Mouse (Mus musculus) embryonic facial prominence, embryonic 14.5 days (tissue): ENCODE data around the gene Nckap5l. TPM values are rescaled to one million over a fixed set of nuclear protein-coding genes. Genes with fewer than 3 reads are reported as not detected.

Source experiments
- ATAC-seq: fragments of 200-750 bp; cut with Nextera tagmentation; 2 replicates; pipeline ENCODE4 v1.8.0; 2017; ENCODE audit warnings: low read depth, moderate number of reproducible peaks, moderate TSS enrichment
- DNase-seq: peaks from one replicate; pipeline ENCODE4 v3.0.0-alpha.2; 2015; ENCODE audit warnings: low spot score
- H3K27ac ChIP-seq: fragments of 300-500 bp; sonication (generic); replicated peaks from 2 replicates; pipeline ENCODE4 v1.5.1; 2014; ENCODE audit warnings: low read depth, mild to moderate bottlenecking, low read length, moderate library complexity
- H3K27me3 ChIP-seq: fragments of 300-500 bp; sonication (generic); replicated peaks from 2 replicates; pipeline ENCODE4 v1.6.1; 2014; ENCODE audit warnings: low read length; ENCODE audit not compliant: control insufficient read depth, insufficient read depth
- H3K36me3 ChIP-seq: fragments of 300-500 bp; sonication (generic); 2 replicates; pipeline ENCODE4 v1.6.1; 2014; ENCODE audit warnings: low read length, mixed read lengths; ENCODE audit not compliant: control insufficient read depth, insufficient read depth
- H3K4me1 ChIP-seq: fragments of 300-500 bp; sonication (generic); 2 replicates; pipeline ENCODE4 v1.6.1; 2014; ENCODE audit warnings: antibody characterized with exemption, low read length; ENCODE audit not compliant: control insufficient read depth, insufficient read depth
- H3K4me2 ChIP-seq: fragments of 300-500 bp; sonication (generic); 2 replicates; pipeline ENCODE4 v1.6.1; 2014; ENCODE audit warnings: low read depth, mild to moderate bottlenecking, low read length, moderate library complexity, mixed read lengths
- H3K4me3 ChIP-seq: fragments of 300-500 bp; sonication (generic); 2 replicates; pipeline ENCODE4 v1.5.1; 2014; ENCODE audit warnings: low read depth, mild to moderate bottlenecking, low read length
- H3K9ac ChIP-seq: fragments of 300-500 bp; sonication (generic); 2 replicates; pipeline ENCODE4 v1.6.1; 2014; ENCODE audit warnings: low read depth, mild to moderate bottlenecking, low read length, moderate library complexity, mixed read lengths
- H3K9me3 ChIP-seq: fragments of 300-500 bp; sonication (generic); 2 replicates; pipeline ENCODE4 v1.6.1; 2016; ENCODE audit warnings: low read length; ENCODE audit not compliant: control insufficient read depth
- WGBS: fragments of 180-500 bp; shearing (Covaris S2); extraction: QIAGEN DNeasy Blood & Tissue Kit; methylation state at CpG from one replicate; pipeline ENCODE4 v1.1.7; 2014; 5-methylcytosine and 5-hydroxymethylcytosine counted together
- polyA plus RNA-seq: library from polyadenylated mRNA; unstranded; fragments of >200 nt; fragmentation: Nextera tagmentation; extraction: Ambion mirVana; gene quantifications from 2 replicates; pipeline ENCODE4 v1.2.1, GENCODE M21; 2014

The Nckap5l gene
- polyA plus RNA-seq, 1 experiment from 2014 or later = 12.5 TPM

- Histone ChIP-seq H3K4me1 (peaks cover 26% of the 10 kb centered on the region), H3K4me3 (no peak overlapping the region), H3K27ac (no peak overlapping the region), H3K27me3 (no peaks in the 10 kb centered on the region), H3K4me2 (no peak overlapping the region), H3K36me3 (no peaks in the 10 kb centered on the region), H3K9ac (no peak overlapping the region), H3K9me3 (no peaks in the 10 kb centered on the region)
- no peak for DNase-seq
- WGBS = 78% methylated on average over 4 of the region's 4 CpGs
- no peak for ATAC-seq
Observed at GRCm38 (mm10) chr15:99498356-99498755, 40.8 kb upstream of the Nckap5l start.

DNA sequence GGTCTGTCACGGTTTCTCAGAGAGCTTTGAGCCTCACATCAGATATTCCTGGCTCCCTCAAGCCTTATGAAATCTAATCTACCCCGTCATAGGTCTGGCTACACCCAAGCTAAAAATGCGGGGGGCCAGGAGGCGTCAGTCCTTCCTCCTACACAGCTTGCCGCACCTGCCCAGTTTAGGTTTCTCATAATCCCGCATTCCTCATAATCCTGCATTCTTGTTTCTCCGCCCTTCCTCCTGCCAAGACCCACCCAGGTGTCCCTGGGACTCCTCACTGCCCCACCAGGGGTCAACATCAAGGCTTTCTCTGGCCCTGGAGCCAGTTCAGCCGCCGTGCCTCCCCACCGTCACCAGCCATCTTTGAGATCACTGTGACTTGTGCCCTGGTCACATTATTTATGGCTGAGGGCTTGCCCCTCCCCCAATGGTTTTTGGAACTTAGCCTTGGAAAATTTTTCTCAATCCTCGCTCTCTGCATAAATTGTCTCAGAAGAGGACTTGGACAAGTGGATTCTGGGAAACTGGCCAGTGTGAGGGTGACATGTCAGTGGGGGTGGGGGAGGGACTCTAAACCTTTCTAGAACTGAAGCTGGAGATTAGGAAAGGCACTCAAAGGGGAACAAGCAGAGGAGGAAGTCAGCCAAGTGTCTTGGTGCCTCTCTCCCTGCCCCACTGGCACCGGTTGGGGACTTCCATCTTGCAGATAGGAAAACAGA, 40.1 kb upstream of the Nckap5l start:
- Histone ChIP-seq H3K27me3 (no peaks in the 10 kb centered on the region), H3K9ac (no peak overlapping the region), H3K27ac (no peak overlapping the region; the same call in 1 of the 2 replicates), H3K36me3 (no peaks in the 10 kb centered on the region), H3K4me2 (no peak overlapping the region; the same call in 1 of the 2 replicates), H3K4me1 (peaks cover 24% of the 10 kb centered on the region), H3K9me3 (no peaks in the 10 kb centered on the region), H3K4me3 (no peak overlapping the region)
- ATAC-seq (peak; percentile 47; the same call in 1 of the 2 replicates), DNase-seq (peak; percentile 49)
- WGBS = 49% methylated on average over 12 of the region's 12 CpGs

- H3K36me3 ChIP-seq = no peaks in the 10 kb centered on the region
- H3K27me3 ChIP-seq = no peaks in the 10 kb centered on the region
- no peak overlapping the region; the same call in 1 of the 2 replicates for H3K4me2 ChIP-seq
- DNase-seq = peak; percentile 84
- H3K9me3 ChIP-seq = no peaks in the 10 kb centered on the region
- peak; percentile 41 for ATAC-seq
- H3K9ac ChIP-seq = no peak overlapping the region
- no peak overlapping the region for H3K27ac ChIP-seq
- WGBS = 12% methylated on average over 4 of the region's 4 CpGs
- H3K4me1 ChIP-seq = peaks cover 17% of the 10 kb centered on the region
- H3K4me3 ChIP-seq = no peak overlapping the region
Observed at GRCm38 (mm10) chr15:99497061-99497460, 39.5 kb upstream of the Nckap5l start.

DNA sequence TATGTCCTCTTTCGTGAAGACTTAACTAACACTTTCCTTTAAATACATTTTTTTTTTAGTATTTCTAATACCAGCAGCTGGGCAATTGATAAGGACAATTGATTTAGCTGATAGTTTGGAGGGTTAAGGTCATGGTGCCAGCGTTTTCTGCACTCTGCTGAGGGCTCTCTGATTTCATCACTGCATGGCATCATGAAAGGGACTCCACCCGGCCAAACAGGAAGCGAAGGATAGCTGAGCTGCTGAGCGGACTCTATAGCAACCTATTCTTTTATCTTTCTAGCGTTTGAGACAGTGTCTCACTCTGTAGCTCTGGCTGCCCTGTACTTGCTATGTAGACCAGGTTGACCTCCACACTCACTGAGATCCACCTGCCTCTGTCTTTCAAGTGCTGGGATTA, 27.2 kb upstream of the Nckap5l start:
- Histone ChIP-seq H3K4me3 (no peak overlapping the region), H3K4me2 (no peak overlapping the region), H3K27me3 (no peaks in the 10 kb centered on the region), H3K9me3 (no peaks in the 10 kb centered on the region), H3K36me3 (no peaks in the 10 kb centered on the region), H3K27ac (no peak overlapping the region), H3K9ac (no peak overlapping the region), H3K4me1 (no peaks in the 10 kb centered on the region)
- whole genome bisulfite sequencing = 72% methylated on average over 6 of the region's 6 CpGs
- ATAC-seq = no peak
- DNase-seq = no peak

- WGBS = 65% methylated on average over 1 of the region's 1 CpGs
- Histone ChIP-seq H3K4me1 (peaks cover 12% of the 10 kb centered on the region), H3K4me3 (no peak overlapping the region), H3K9ac (no peak overlapping the region), H3K27ac (no peak overlapping the region), H3K27me3 (no peaks in the 10 kb centered on the region), H3K9me3 (no peaks in the 10 kb centered on the region), H3K4me2 (no peak overlapping the region), H3K36me3 (no peaks in the 10 kb centered on the region)
- ATAC-seq (no peak), DNase-seq (no peak)
Observed at GRCm38 (mm10) chr15:99475814-99476213, 18.3 kb upstream of the Nckap5l start.

DNA sequence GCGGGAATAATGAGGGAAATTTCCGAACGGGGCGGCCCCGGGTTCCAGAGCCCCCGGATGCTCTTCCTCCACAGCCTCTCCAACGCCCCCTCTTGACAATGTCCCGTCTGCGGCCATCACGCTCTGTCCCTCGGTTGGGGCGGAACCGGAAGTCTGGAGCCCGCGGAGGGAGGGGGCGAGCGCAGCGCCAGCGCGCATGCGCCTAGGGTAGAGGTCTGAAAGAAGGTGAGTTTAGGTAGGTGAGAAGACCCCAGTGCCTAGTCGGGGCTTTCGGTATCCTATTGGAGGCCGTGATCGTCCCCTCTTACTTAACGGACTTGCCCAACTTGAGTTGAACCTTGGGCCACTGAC, 17.0 kb upstream of the Nckap5l start, which contains the start of gene Bcdin3d:
Gene Bcdin3d, minus strand, starts transcription at position 155 of the 351 bp plus-strand sequence.
- H3K4me1 ChIP-seq = peaks cover 12% of the 10 kb centered on the region
- peak within 1 kb of the TSS; percentile 89 for H3K27ac ChIP-seq
- peak; percentile 94 for DNase-seq
- peak within 1 kb of the TSS; percentile 86 for H3K9ac ChIP-seq
- peak within 1 kb of the TSS; percentile 62 for H3K4me2 ChIP-seq
- no peaks in the 10 kb centered on the region for H3K27me3 ChIP-seq
- under 1% methylated on average over 21 of the region's 26 CpGs for WGBS
- peaks cover 10% of the 10 kb centered on the region for H3K36me3 ChIP-seq
- H3K9me3 ChIP-seq = no peaks in the 10 kb centered on the region
- ATAC-seq = peak; percentile 88
- peak within 1 kb of the TSS; percentile 66 for H3K4me3 ChIP-seq

DNA sequence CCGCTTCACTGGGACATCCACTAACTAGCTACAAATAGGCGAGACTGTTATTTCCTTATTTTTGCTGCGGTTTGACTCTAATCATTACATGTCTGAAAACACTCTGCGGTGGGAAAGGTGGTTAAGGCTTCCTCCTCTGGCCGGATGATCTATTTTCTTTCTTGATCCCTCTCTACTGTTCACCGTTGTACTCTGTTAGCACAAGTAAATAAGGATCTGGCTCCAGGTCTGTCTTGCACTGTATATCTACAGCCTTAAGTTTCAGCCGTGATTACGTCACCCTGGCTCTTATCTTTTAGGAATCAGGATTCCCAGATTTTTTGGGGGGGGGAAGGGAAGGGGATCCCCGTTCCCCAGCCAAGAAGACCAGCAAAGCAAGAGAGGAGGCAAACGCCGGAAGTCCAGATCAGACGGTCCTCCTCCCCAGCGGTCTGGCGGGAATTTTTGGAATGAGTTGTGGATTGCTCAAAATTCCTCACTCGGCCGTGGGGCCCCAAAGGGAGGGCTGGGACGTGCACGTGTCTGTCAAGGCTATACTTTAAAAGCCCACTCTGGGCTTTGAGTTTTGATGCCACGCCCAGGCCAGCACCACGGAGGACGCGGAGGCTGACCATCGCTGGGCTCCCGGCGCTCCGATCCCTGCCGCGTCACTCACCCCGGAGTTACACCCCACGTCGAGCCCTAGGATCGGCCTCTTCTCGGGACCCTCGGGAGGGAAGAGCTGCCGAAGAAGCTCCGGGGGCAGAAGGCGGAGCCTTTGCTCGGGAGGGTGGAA, 16.4 kb upstream of the Nckap5l start:
- Histone ChIP-seq H3K9ac (peak overlapping the region; percentile 86), H3K4me1 (peaks cover 12% of the 10 kb centered on the region), H3K4me2 (peak overlapping the region; percentile 62), H3K36me3 (peaks cover 16% of the 10 kb centered on the region), H3K27ac (peak overlapping the region; percentile 89), H3K4me3 (peak overlapping the region; percentile 66), H3K27me3 (no peaks in the 10 kb centered on the region), H3K9me3 (no peaks in the 10 kb centered on the region)
- ATAC-seq (peak; percentile 79), DNase-seq (peak; percentile 92)
- 5% methylated on average over 38 of the region's 38 CpGs for WGBS

- Histone ChIP-seq H3K4me2 (0 out of 2 replicates have a peak overlapping the region, but pooled peaks have one; percentile 62), H3K36me3 (peaks cover 19% of the 10 kb centered on the region), H3K9me3 (no peaks in the 10 kb centered on the region), H3K4me1 (peaks cover 12% of the 10 kb centered on the region), H3K9ac (no peak overlapping the region), H3K27me3 (no peaks in the 10 kb centered on the region), H3K27ac (0 out of 2 replicates have a peak overlapping the region, but pooled peaks have one; percentile 89), H3K4me3 (no peak overlapping the region)
- DNase-seq = no peak
- ATAC-seq = no peak
- 87% methylated on average over 7 of the region's 7 CpGs for WGBS
Observed at GRCm38 (mm10) chr15:99472972-99473371, 15.4 kb upstream of the Nckap5l start.
